Mouse (Mus musculus) heart, embryonic 14.5 days (tissue): Measurements from ENCODE around the gene Epb41l4b. TPM values are rescaled to one million over a fixed set of nuclear protein-coding genes. Genes with fewer than 3 reads are reported as not detected.

ENCODE experiments used
- ATAC-seq: fragments of 200-750 bp; cut with Nextera tagmentation; 2 replicates; pipeline ENCODE4 v1.8.0; 2017; ENCODE audit warnings: low read depth, moderate TSS enrichment; ENCODE audit not compliant: insufficient number of reproducible peaks, insufficient read depth, low FRiP score
- H3K27ac ChIP-seq, 2 experiments: fragments of 200-500 bp in 1 of 2; fragments of 300-500 bp in 1 of 2; sonication (generic) in 1 of 2; replicated peaks in 1 of 2; 2 replicates each; pipeline ENCODE4 v1.5.1; 2012 to 2014; ENCODE audit warnings: low read depth in 2 of 2, low read length in 2 of 2, control low read depth in 1 of 2, mild to moderate bottlenecking in 1 of 2, mixed read lengths in 1 of 2; ENCODE audit not compliant: control insufficient read depth in 1 of 2, insufficient read depth in 1 of 2
- H3K27me3 ChIP-seq: fragments of 300-500 bp; sonication (generic); 2 replicates; pipeline ENCODE4 v1.6.1; 2014; ENCODE audit warnings: mild to moderate bottlenecking, low read length, control low read depth; ENCODE audit not compliant: control insufficient read depth, insufficient read depth
- H3K36me3 ChIP-seq: fragments of 300-500 bp; sonication (generic); 2 replicates; pipeline ENCODE4 v1.6.1; 2014; ENCODE audit warnings: mild to moderate bottlenecking, control low read depth, low read length, mixed read lengths; ENCODE audit not compliant: control insufficient read depth, insufficient read depth
- H3K4me1 ChIP-seq, 2 experiments: fragments of 200-500 bp in 1 of 2; fragments of 300-500 bp in 1 of 2; sonication (generic) in 1 of 2; 2 replicates each; pipeline ENCODE4 v1.6.1; 2012 to 2014; ENCODE audit warnings: low read length in 2 of 2, control low read depth in 1 of 2, mixed read lengths in 1 of 2; ENCODE audit not compliant: control insufficient read depth in 2 of 2, insufficient read depth in 2 of 2
- H3K4me2 ChIP-seq: fragments of 300-500 bp; sonication (generic); 2 replicates; pipeline ENCODE4 v1.6.1; 2014; ENCODE audit warnings: mild to moderate bottlenecking, low read length
- H3K4me3 ChIP-seq, 2 experiments: fragments of 200-500 bp in 1 of 2; fragments of 300-500 bp in 1 of 2; sonication (generic) in 1 of 2; 2 replicates each; pipeline ENCODE4 v1.5.1; 2012 to 2014; ENCODE audit warnings: low read length in 2 of 2, mild to moderate bottlenecking in 2 of 2, control low read depth in 1 of 2, low read depth in 1 of 2, moderate library complexity in 1 of 2; ENCODE audit not compliant: control insufficient read depth in 1 of 2, insufficient read depth in 1 of 2
- H3K9ac ChIP-seq: fragments of 300-500 bp; sonication (generic); 2 replicates; pipeline ENCODE4 v1.6.1; 2014; ENCODE audit warnings: mild to moderate bottlenecking, low read length
- H3K9me3 ChIP-seq: fragments of 300-500 bp; sonication (generic); 2 replicates; pipeline ENCODE4 v1.6.1; 2016; ENCODE audit warnings: low read length, control low read depth; ENCODE audit not compliant: control insufficient read depth
- WGBS: fragments of 180-500 bp; shearing (Covaris S2); extraction: QIAGEN DNeasy Blood & Tissue Kit; methylation state at CpG from one replicate; pipeline ENCODE4 v1.1.7; 2014; 5-methylcytosine and 5-hydroxymethylcytosine counted together
- polyA plus RNA-seq: library from polyadenylated mRNA; unstranded; fragments of >200 nt; fragmentation: Nextera tagmentation; extraction: Ambion mirVana; gene quantifications from 2 replicates; pipeline ENCODE4 v1.2.1, GENCODE M21; 2014

The Epb41l4b gene
- polyA plus RNA-seq, 1 experiment from 2014 or later, result 0.57 TPM

DNA sequence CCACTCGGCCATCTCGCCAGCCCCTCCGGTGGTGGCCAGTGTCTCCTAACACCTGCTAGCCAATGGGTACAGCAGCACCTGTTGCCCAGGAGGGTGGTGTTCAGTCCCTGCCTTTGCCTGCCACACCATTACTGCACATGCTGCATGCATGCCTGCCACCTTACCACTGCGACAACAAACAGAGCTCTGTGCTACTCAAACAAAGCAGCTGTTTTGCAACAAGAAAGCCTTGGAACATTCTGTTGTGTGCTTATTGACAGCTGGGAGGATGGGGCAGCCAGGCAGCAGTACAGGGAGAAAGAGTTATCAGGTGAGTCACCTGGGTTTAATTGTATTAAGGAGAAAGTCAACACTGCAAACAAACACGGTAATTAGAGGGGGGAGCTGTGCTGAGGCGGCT lies 72.6 kb downstream of the Epb41l4b start:
- 80% methylated on average over 6 of the region's 6 CpGs for WGBS
- no peaks in the 10 kb centered on the region for H3K9me3 ChIP-seq
- H3K27ac ChIP-seq, result no peak overlapping the region
- H3K4me1 ChIP-seq, result no peaks in the 10 kb centered on the region
- no peaks in the 10 kb centered on the region for H3K36me3 ChIP-seq
- no peak for ATAC-seq
- no peak overlapping the region for H3K4me3 ChIP-seq
- no peak overlapping the region for H3K4me2 ChIP-seq
- H3K9ac ChIP-seq, result no peak overlapping the region
- H3K27me3 ChIP-seq, result no peaks in the 10 kb centered on the region; the same call in 1 of the 2 replicates

GRCm38 (mm10) chr4:57068397-57068796 lies 74.8 kb downstream of the Epb41l4b start:
- ATAC-seq, result no peak
- H3K4me2 ChIP-seq, result no peak overlapping the region
- H3K36me3 ChIP-seq, result no peaks in the 10 kb centered on the region
- WGBS, result 77% methylated on average over 7 of the region's 7 CpGs
- H3K4me1 ChIP-seq, result peaks cover 0 to 6% of the 10 kb centered on the region in 2 experiments; a peak in 2 of 4 replicates
- H3K4me3 ChIP-seq, result no peak overlapping the region
- H3K9ac ChIP-seq, result no peak overlapping the region
- H3K27ac ChIP-seq, result no peak overlapping the region
- no peaks in the 10 kb centered on the region for H3K9me3 ChIP-seq
- no peaks in the 10 kb centered on the region; the same call in 1 of the 2 replicates for H3K27me3 ChIP-seq

DNA sequence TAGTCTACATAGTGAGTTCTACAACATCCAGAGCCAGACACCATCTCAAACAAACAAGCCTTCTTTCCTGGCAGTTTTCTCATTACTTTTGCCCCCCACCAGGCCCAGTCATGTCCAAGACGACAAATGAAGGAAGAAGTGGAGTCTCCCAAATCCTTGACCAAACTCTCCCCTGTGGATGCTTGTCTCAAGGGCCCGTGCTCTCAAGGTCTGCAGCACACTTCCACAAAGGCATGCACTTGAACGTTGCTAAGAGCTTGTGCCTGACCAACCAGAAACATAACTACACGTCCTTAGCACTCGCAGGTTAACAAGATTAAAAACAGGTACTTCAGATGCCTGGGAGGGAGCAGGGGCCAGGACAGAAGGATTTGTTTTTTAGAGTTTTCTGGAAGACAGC lies 75.4 kb downstream of the Epb41l4b start:
- no peaks in the 10 kb centered on the region for H3K36me3 ChIP-seq
- H3K27me3 ChIP-seq, result no peaks in the 10 kb centered on the region; the same call in 1 of the 2 replicates
- H3K4me1 ChIP-seq, result peaks cover 0 to 6% of the 10 kb centered on the region in 2 experiments; a peak in 2 of 4 replicates
- H3K4me2 ChIP-seq, result no peak overlapping the region
- no peaks in the 10 kb centered on the region for H3K9me3 ChIP-seq
- WGBS, result 45% methylated on average over 5 of the region's 5 CpGs
- no peak overlapping the region for H3K9ac ChIP-seq
- H3K27ac ChIP-seq, result no peak overlapping the region
- no peak for ATAC-seq
- H3K4me3 ChIP-seq, result no peak overlapping the region

- Histone ChIP-seq H3K36me3 (no peaks in the 10 kb centered on the region), H3K4me2 (no peak overlapping the region), H3K4me3 (no peak overlapping the region), H3K27me3 (no peaks in the 10 kb centered on the region; the same call in 1 of the 2 replicates), H3K9ac (no peak overlapping the region), H3K27ac (no peak overlapping the region), H3K4me1 (peaks cover 0 to 6% of the 10 kb centered on the region in 2 experiments; a peak in 2 of 4 replicates), H3K9me3 (no peaks in the 10 kb centered on the region)
- WGBS, result 45% methylated on average over 2 of the region's 2 CpGs
- ATAC-seq, result no peak
These were observed 76.3 kb downstream of the Epb41l4b start for GRCm38 (mm10) chr4:57066936-57067335.

DNA sequence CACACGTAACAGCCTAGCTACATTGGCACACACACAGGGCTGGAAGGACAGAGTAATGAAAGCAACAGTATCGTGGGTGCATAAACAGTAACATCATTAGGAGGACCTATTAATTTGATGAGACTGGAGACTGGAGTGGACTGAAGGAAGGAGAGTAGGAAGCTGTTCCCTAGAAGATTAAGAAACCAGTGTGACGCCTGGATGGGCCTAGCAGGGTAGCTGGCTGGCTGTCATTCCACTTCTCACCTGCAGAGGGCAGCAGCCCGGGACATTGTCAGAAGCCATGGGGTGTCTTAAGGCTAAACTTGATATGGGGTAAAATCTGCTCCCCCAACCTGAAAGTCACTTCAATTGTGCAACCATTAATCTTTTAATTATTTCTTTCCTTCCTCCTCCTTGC lies 78.0 kb downstream of the Epb41l4b start:
- Histone ChIP-seq H3K36me3 (no peaks in the 10 kb centered on the region), H3K9ac (no peak overlapping the region), H3K4me1 (peaks cover 0 to 6% of the 10 kb centered on the region in 2 experiments; a peak in 2 of 4 replicates), H3K4me3 (no peak overlapping the region), H3K27me3 (no peaks in the 10 kb centered on the region; the same call in 1 of the 2 replicates), H3K4me2 (no peak overlapping the region), H3K9me3 (no peaks in the 10 kb centered on the region), H3K27ac (no peak overlapping the region)
- 34% methylated on average over 4 of the region's 4 CpGs for WGBS
- ATAC-seq, result no peak

- Histone ChIP-seq H3K27me3 (no peaks in the 10 kb centered on the region; the same call in 1 of the 2 replicates), H3K4me3 (no peak overlapping the region), H3K27ac (no peak overlapping the region), H3K4me2 (no peak overlapping the region), H3K9ac (no peak overlapping the region), H3K36me3 (no peaks in the 10 kb centered on the region), H3K9me3 (no peaks in the 10 kb centered on the region), H3K4me1 (peaks cover 0 to 6% of the 10 kb centered on the region in 2 experiments; a peak in 2 of 4 replicates)
- WGBS, result 21% methylated on average over 2 of the region's 2 CpGs
- ATAC-seq, result no peak
These were observed 78.4 kb downstream of the Epb41l4b start for GRCm38 (mm10) chr4:57064830-57065229.

DNA sequence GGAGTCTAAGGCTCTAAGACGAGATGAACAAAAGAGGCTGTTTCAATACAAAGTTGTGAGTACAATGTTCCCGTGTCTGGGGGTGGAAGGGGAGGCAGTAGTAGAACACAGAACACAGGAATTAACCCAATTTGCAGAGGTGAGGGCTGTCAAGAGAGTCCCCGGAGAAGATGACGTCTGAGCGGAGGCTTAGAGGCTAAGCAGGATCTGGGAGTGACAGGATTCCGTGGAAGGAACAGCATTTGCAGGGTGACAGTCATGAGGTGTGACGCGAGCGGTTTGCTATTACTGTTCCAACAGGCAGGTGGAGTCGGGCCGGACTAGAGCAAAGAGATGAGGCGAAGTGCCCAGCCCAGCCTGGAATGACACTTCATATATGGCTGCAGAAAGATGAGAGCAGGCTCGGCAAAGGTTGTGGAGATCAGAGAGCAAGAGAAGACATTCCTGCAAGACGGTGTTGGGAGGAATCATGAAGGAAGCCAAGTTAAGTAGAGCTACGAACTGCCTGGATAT lies 82.9 kb downstream of the Epb41l4b start:
- Histone ChIP-seq H3K4me3 (no peak overlapping the region), H3K9me3 (no peaks in the 10 kb centered on the region), H3K9ac (no peak overlapping the region), H3K4me1 (peaks cover 8 to 9% of the 10 kb centered on the region in 2 experiments), H3K4me2 (no peak overlapping the region), H3K36me3 (no peaks in the 10 kb centered on the region), H3K27ac (no peak overlapping the region), H3K27me3 (no peaks in the 10 kb centered on the region)
- 69% methylated on average over 15 of the region's 15 CpGs for WGBS
- no peak for ATAC-seq

- Histone ChIP-seq H3K4me3 (no peak overlapping the region), H3K36me3 (no peaks in the 10 kb centered on the region), H3K9ac (no peak overlapping the region), H3K27ac (no peak overlapping the region), H3K4me1 (peaks cover 6 to 14% of the 10 kb centered on the region in 2 experiments), H3K4me2 (no peak overlapping the region), H3K9me3 (no peaks in the 10 kb centered on the region), H3K27me3 (no peaks in the 10 kb centered on the region)
- no peak for ATAC-seq
- 68% methylated on average over 2 of the region's 2 CpGs for WGBS
These were observed 84.6 kb downstream of the Epb41l4b start for GRCm38 (mm10) chr4:57058623-57059022.
